Mouse (Mus musculus): ENCODE data around the gene Gm13695. TPM values are rescaled to one million over a fixed set of nuclear protein-coding genes. Genes with fewer than 3 reads are reported as not detected.

The Gm13695 gene
- not detected in 2 replicates for polyA plus RNA-seq (2012; rRNA removed; ENCODE audit: low replicate concordance)

DNA sequence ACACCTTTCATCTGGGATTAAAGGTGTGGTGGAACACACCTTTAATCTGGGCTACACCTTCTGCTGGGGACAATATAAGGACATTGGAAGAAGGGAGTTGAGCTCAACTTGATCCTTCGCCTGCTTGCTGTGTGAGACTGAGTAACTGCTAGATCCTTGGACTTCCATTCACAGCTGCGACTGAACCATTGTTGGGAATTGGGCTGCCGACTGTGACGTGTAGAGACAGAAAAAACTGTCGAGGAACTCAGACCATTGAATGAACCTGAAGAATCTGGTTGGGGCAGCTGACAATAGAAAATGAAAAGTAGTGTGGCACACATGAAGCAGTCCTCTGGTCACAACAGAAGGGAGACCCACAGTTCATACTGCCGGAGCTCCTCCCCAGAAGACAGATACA, at the start of gene Gm13695:
Gene Gm13695 (plus strand): TSS at position 301 of the 400 bp plus-strand sequence.

DNA sequence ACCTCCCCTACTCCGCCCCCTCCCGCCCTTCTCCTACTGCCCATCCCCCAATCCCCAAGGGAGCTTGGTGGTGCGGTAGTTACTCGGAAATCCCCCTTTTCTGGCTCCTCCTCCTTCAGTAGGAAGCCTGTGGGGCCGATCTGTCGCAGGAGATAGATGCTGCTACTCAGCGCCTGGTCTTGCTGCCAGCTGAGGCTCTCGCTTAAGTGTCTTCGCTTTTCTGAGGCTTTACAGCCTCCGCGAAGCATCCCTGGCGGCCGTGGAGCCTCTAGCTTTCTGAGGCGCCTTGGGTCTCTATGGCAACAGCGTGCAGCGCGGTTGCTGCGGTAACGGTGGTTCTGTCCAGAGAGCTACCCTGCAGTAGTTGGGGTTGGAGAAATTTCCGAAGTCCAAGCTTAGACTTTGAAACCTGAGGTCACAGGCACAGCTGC, 26.2 kb upstream of the Gm13695 start, which contains the start of gene Zswim2:
Gene Zswim2 (minus strand): TSS at position 298 of the 431 bp plus-strand sequence.

DNA sequence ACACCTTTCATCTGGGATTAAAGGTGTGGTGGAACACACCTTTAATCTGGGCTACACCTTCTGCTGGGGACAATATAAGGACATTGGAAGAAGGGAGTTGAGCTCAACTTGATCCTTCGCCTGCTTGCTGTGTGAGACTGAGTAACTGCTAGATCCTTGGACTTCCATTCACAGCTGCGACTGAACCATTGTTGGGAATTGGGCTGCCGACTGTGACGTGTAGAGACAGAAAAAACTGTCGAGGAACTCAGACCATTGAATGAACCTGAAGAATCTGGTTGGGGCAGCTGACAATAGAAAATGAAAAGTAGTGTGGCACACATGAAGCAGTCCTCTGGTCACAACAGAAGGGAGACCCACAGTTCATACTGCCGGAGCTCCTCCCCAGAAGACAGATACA, 11.7 kb upstream of the Gm13695 start, which contains the start of gene Gm13698:
Gene Gm13698 (plus strand): TSS at position 301 of the 400 bp plus-strand sequence.

DNA sequence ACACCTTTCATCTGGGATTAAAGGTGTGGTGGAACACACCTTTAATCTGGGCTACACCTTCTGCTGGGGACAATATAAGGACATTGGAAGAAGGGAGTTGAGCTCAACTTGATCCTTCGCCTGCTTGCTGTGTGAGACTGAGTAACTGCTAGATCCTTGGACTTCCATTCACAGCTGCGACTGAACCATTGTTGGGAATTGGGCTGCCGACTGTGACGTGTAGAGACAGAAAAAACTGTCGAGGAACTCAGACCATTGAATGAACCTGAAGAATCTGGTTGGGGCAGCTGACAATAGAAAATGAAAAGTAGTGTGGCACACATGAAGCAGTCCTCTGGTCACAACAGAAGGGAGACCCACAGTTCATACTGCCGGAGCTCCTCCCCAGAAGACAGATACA, 5.9 kb upstream of the Gm13695 start, which contains the start of gene Gm13693:
Gene Gm13693 (plus strand): TSS at position 301 of the 400 bp plus-strand sequence.

DNA sequence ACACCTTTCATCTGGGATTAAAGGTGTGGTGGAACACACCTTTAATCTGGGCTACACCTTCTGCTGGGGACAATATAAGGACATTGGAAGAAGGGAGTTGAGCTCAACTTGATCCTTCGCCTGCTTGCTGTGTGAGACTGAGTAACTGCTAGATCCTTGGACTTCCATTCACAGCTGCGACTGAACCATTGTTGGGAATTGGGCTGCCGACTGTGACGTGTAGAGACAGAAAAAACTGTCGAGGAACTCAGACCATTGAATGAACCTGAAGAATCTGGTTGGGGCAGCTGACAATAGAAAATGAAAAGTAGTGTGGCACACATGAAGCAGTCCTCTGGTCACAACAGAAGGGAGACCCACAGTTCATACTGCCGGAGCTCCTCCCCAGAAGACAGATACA, 5.7 kb downstream of the Gm13695 start, which contains the start of gene Gm13696:
Gene Gm13696 (plus strand): TSS at position 301 of the 400 bp plus-strand sequence.

DNA sequence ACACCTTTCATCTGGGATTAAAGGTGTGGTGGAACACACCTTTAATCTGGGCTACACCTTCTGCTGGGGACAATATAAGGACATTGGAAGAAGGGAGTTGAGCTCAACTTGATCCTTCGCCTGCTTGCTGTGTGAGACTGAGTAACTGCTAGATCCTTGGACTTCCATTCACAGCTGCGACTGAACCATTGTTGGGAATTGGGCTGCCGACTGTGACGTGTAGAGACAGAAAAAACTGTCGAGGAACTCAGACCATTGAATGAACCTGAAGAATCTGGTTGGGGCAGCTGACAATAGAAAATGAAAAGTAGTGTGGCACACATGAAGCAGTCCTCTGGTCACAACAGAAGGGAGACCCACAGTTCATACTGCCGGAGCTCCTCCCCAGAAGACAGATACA, 11.5 kb downstream of the Gm13695 start, which contains the start of gene Gm13694:
Gene Gm13694 (plus strand): TSS at position 301 of the 400 bp plus-strand sequence.

DNA sequence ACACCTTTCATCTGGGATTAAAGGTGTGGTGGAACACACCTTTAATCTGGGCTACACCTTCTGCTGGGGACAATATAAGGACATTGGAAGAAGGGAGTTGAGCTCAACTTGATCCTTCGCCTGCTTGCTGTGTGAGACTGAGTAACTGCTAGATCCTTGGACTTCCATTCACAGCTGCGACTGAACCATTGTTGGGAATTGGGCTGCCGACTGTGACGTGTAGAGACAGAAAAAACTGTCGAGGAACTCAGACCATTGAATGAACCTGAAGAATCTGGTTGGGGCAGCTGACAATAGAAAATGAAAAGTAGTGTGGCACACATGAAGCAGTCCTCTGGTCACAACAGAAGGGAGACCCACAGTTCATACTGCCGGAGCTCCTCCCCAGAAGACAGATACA, 17.3 kb downstream of the Gm13695 start, which contains the start of gene Gm13697:
Gene Gm13697 (plus strand): TSS at position 301 of the 400 bp plus-strand sequence.

DNA sequence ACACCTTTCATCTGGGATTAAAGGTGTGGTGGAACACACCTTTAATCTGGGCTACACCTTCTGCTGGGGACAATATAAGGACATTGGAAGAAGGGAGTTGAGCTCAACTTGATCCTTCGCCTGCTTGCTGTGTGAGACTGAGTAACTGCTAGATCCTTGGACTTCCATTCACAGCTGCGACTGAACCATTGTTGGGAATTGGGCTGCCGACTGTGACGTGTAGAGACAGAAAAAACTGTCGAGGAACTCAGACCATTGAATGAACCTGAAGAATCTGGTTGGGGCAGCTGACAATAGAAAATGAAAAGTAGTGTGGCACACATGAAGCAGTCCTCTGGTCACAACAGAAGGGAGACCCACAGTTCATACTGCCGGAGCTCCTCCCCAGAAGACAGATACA, 23.1 kb downstream of the Gm13695 start, which contains the start of gene Gm13691:
Gene Gm13691 (plus strand): TSS at position 301 of the 400 bp plus-strand sequence.

Other genes with a start within 250 kb of the Gm13695 start
- gene Itgav, start 242.9 kb upstream of the Gm13695 start, polyA plus RNA-seq (2012; rRNA removed; ENCODE audit: low replicate concordance) = 32.4 and 35.9 TPM in 2 replicates
- 0.08 and 0.33 TPM in 2 replicates for gene Fam171b, start 154.7 kb upstream of the Gm13695 start, polyA plus RNA-seq (2012; rRNA removed; ENCODE audit: low replicate concordance)
- gene Zswim2, start 26.1 kb upstream of the Gm13695 start, polyA plus RNA-seq (2012; rRNA removed; ENCODE audit: low replicate concordance) = not detected in 2 replicates
- gene Gm13698, start 11.6 kb upstream of the Gm13695 start, polyA plus RNA-seq (2012; rRNA removed; ENCODE audit: low replicate concordance) = not detected in 2 replicates
- not detected in 2 replicates for gene Gm13693, start 5.8 kb upstream of the Gm13695 start, polyA plus RNA-seq (2012; rRNA removed; ENCODE audit: low replicate concordance)
- gene Gm13696, start 5.8 kb downstream of the Gm13695 start, polyA plus RNA-seq (2012; rRNA removed; ENCODE audit: low replicate concordance) = not detected in 2 replicates
- not detected in 2 replicates for gene Gm13694, start 11.6 kb downstream of the Gm13695 start, polyA plus RNA-seq (2012; rRNA removed; ENCODE audit: low replicate concordance)
- not detected in 2 replicates for gene Gm13697, start 17.4 kb downstream of the Gm13695 start, polyA plus RNA-seq (2012; rRNA removed; ENCODE audit: low replicate concordance)
- gene Gm13691, start 23.2 kb downstream of the Gm13695 start, polyA plus RNA-seq (2012; rRNA removed; ENCODE audit: low replicate concordance) = not detected in 2 replicates